Mouse (Mus musculus) brain, embryonic 18.5 days (tissue): Measurements from ENCODE around the gene Eif1.
A peak's percentile ranks its signal among the peaks of the same experiment; 100 is the strongest.
"Not testable (repeated sequence)": the region's sequence is repeated elsewhere in the genome, so short reads cannot be mapped to it uniquely, and the experiment has no call there.

Experiments used
- DNase-seq: peaks from one replicate; pipeline ENCODE4 v3.0.0-alpha.2; 2012; ENCODE audit warnings: low read depth, low spot score

Eif1 gene

DNA sequence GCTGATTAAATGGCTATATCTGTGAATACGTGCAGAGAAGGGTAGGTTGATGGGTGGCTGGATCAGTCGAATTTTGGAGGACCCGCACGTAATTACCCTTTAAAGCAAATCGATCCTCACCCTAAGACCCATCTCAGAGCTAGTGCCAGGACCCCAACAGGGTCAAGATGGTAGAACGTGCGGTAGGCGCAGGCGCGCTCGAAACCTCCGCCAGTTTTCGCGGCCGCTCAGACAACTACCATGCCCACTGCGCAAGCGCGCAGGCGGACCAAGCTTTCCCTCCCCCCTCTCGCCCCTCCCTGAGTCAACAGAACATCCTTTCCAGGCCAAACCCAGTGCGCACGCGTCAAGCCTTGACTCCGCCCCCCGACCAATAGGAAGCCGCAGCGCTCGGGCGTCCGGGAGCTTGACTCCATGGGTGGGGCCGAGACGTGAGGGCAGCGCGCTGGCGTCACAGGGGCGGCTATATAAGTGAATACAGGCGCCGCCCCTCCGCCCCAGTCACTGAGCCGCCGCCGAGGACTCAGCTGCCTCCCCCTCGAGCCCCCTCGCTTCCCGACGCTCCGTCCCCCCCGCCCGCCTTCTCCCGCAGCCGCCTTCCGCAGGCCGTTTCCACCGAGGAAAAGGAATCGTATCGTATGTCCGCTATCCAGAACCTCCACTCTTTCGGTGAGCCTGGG lies at the start of gene Eif1:
Eif1 (plus strand) TSS at position 394 of the 680 bp plus-strand sequence.
- peak; percentile 100 for DNase-seq

DNA sequence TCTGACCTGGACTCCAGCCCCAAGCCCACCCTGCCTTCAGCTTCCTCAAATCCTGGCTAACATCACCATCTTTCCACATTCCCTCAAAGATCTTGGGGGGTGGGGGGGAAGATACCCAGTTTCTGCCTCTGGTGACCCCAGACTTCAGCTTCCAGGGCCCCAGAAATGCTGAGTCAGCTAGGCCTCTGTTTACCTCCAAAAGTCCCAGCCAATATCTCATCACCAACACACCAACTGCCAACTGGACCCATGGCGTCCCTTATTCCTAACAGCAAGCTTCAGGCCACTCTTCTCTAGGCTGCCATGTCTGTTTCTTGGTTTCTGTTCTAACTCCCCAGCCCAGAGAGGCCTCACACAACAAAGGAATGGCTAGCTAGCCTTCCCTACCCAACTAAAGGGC lies 47.8 kb upstream of the Eif1 start:
- DNase-seq = no peak

DNA sequence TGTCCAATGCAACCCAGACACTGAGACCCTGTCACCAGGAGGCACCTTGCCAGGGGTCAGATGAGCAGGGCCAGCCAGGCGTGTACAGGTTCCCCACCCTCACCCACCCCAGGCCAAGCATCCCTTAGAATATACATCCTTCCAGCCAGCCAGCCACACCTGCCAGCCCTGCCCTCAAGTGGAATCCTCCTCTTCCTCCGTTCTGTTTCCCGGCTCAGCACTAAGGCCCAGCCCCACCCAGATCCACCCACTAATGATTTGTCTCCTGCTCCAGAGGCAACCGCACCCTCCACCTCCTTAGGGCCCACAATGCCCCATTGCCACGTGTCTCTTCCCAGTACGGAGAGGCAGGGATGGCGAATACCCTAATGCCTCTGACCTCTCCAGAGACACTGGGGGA lies 45.0 kb upstream of the Eif1 start:
- no peak for DNase-seq

DNA sequence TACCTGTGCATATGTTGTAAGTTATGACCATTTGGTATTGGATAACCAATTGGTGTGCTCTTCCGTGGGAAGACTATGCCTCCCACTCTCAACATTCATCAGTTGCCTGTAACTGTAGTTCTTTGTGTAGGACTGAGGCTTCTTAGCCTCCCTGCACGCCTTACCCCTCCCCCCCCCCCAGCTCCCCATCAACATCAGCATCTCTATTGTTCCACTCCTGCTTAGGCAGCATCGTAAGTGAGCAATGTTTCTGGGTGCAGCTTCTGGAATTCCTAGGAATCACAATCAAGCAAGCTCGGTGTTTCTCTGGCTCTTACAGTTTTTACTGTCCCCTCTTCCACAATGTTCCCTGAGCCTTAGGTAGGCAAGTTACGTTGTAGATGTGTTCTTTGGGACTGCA lies 44.2 kb upstream of the Eif1 start:
- DNase-seq = no peak

DNA sequence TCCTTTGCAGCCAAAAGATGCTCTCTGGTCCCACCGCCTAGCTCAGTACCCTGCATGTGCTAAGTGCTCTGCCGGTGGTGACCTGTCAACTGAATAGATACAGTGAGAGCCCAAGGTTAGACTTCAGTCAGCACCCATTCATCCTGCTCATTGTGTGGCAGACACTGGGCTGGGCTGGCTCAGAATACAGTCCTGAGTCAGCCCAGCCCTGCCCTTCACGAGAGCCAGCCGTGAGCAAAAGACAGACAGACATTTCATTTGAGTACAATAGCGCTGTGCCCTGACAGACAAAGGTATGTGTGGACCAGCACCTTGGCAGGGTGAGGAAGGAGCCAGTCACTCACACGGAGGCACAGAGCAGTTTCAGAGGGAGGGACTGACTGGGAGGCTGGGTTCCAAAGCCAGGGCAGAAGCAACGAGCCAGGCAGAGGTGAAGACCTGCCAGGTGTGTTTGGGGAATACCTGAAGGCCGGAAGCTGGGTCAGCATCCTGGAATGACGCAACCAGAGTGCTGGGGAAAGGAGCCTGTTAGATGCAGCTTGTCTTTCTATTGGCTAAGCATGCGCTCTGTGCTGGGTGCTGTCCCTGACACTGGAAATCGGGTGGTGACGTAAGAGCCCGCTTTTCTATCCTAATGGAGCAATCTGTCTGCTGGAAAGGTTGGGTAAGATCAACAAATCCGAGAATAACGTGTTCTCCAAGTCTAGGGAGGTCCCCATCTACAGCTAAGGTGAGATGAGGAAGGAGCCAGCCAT lies 41.8 kb upstream of the Eif1 start:
- no peak for DNase-seq

DNA sequence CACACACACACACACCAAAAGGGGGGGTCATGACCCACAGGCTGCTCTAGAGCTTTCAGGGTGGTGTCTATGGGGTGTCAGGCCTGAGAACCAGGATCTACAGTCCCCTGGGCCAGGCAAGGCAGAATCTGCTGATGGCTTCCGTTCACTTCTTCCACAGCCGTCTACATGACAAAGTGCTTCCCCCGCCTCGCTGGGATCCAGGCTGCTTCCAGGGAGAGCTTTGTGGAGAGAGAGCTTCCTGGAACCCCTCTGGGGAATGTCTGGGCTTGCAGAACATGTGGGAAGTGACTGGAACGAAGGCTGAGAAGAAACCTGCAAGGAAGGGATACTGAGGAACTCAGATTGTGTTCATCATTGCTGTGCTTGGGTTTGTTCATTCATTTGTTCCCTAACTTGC lies 40.9 kb upstream of the Eif1 start:
- no peak for DNase-seq

DNA sequence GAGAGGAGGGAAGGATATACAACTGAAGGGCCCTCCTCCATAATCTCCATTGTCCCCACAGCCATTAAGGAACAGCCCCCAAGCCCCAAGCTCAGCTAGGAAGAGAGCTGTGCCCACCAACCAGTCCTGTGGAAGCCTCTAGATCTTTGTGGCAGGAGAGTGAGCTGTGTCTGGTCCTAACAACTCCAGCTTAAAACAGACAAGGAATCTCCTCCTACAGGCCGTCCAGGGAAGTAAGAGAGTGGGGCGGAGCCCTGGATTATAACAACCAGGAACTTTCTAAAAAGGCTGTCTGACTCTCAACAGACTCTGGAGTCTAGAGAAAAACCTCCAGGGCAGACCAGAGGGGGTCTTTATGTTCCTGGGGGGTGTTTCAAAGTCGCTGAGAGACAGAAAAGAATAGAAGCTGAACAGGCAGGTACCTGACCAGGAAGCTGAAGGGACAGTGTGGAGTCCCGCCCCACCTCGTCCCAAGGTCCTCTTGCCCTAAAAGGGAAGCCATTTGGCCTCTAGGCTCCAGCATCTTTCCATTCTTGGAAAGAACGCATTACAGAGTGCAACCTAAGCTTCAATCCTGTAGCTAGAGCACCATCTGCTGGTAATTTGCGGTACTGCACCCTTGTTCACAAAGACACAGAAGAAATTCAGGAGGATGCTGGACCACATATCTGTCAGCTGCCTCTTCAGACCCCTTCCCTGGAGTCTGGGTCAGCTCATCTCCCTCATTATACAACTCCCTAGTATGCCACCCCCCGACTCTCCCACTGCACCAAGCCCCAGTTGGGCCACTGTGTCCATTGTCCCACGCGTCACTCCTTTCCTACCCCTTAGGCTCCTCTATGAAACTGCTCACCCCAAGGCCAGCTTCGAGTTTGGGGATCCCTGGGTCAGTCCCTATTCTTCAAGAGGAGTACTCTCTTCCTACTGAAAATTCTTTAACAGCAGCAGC lies 37.8 kb upstream of the Eif1 start:
- peak; percentile 64 for DNase-seq

DNA sequence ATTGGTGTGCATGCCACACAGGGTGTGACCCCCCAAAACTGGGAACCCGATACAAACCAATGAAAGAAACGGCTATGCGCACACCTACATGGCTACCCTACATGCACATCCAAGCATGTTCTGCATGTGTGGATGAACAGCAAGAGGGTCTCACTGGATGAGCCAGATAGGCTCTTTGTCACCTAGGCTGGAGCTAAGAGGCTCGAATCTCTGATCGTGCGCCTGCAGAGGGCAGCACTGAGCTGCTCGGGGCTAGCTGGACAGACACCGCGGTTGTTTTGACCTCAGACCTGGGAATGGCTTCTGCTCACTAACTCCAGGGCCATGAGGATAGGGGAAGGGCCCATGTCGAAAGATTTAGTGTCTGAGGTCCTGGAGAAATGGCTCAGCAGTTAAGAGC lies 37.1 kb upstream of the Eif1 start:
- no peak for DNase-seq

DNA sequence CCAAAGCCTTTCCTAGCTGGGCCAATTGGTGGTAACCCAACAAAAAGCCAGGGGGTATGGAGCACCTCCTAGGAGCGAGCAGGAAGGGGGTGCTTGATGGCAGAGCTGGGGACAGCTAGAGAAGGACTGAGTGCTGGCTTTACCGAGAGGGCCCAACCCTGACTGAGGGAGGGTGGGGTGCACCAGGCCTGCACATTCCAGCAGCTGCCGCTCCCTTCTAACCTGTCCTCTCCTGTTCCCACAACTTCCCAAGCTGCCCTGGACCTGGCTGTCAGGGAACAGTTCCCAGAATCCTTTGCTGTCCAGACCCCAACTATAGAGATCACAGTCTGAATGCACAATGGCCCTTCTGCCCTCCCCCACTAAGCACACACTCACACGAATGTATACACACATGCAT lies 34.7 kb upstream of the Eif1 start:
- no peak for DNase-seq

DNA sequence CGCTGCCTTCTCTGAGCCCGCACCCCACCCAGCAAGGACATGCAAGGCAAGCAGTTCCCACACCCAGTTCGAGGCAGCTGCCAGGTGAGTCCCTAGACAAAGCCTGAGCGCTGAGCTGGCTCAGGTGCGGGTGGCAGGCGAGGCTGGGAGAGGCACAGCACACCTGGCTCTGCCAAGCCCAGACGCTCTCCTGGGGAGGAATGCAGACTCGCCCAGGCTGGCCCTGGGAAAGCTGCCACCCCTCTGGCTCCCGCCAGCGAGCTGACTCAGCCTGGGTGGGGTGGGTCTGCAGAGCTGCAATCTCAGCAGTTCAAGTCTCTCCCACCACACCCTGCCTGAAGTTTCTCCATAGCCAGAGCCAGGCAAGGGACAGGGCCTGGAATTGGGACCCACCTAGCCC lies 32.7 kb upstream of the Eif1 start:
- DNase-seq = no peak

DNA sequence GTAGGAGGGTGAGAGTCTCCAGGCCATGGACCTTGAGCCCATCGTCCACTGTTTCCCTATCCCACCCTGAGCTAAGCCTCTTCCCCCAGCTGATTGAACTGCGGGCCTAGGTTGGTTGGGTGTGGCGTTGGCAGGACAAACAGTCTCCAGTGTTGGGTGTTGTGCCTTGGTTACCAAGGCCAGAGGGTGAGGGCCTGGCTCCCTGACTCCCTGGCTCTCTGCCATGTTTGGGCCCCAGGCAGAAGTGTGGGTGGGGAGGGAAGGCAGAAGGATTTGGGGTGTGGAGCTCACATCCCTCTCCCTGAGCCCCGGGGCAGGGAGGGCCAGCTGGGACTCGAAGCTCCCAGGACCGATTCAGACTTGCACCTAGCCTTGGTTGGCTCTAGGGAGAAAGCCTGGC lies 30.7 kb upstream of the Eif1 start:
- DNase-seq = no peak

DNA sequence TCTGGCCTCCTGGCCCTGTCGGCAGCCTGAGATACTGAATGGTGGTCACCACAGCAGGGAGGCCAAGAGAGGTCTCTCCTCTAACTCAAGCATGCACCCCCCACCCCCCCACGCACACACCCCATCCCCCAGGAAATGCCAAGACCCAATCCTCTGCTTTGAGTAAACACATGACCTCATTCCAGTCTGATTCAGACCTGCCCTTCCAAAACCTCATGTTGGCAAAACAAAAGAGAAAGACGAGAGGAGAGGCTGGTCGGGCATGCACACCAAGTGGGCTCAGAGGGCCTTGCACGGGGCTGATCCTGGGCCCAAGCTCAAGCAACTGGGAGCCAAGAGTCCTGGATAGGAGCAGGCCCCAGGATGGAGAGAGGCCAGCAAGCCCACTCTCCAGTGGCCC lies 29.4 kb upstream of the Eif1 start:
- no peak for DNase-seq

DNA sequence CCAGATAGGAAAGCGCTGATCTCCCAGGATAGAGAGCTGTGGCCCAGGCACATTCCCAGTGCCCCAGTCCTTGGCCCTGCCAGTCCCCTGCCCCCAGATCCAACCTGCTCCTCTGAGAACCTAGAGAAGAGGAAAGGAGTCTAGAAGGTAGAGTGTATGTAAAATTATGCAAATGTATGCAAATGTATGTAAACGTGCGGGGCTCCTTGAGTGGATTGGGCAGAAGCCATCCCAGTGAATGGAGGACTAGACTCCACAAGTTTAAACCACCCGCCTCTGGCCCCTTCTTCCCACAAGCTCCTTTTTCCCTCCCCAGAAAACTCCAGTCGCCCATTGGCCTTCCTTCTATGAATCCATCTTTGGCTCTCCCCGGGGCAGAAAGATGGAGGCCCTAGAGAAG lies 26.8 kb upstream of the Eif1 start:
- no peak for DNase-seq

DNA sequence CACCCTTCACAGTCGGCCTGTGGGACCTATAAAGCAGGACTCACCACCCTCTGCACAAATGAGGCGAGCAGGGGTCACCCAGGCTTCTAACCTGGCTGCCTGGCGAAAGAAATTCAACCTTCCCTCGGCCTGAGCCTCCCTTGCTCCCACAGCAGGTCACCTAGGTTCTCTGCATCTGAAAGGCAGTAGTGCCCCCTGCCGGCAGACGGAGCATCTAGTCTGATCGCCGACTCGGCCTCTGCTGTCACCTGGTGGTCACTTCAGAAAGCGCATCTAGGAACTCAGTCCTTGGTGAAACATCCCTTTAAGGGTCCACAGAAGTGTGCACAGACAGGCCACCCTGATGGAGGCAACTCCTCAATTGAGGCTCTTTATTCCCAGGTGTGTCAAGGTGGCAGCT lies 24.4 kb upstream of the Eif1 start:
- no peak for DNase-seq

DNA sequence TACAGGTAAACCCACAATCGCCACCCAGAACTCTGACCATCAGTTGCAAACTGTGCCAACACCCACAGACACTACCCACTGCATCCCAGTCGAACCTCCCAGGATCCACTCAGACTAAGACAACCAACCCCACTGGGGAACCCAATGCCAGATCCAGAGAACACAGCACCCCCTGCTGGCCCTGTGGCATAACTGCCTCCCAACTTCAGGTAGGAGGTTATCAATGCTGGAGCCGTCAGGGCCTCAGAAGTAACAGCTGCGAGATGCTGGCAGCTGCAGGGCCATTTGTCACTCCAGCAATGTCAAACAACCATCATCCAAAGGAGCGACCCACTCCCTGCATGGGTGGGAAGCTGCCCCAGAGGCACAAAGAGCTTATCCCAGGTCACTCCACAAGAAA lies 21.9 kb upstream of the Eif1 start:
- no peak for DNase-seq

DNA sequence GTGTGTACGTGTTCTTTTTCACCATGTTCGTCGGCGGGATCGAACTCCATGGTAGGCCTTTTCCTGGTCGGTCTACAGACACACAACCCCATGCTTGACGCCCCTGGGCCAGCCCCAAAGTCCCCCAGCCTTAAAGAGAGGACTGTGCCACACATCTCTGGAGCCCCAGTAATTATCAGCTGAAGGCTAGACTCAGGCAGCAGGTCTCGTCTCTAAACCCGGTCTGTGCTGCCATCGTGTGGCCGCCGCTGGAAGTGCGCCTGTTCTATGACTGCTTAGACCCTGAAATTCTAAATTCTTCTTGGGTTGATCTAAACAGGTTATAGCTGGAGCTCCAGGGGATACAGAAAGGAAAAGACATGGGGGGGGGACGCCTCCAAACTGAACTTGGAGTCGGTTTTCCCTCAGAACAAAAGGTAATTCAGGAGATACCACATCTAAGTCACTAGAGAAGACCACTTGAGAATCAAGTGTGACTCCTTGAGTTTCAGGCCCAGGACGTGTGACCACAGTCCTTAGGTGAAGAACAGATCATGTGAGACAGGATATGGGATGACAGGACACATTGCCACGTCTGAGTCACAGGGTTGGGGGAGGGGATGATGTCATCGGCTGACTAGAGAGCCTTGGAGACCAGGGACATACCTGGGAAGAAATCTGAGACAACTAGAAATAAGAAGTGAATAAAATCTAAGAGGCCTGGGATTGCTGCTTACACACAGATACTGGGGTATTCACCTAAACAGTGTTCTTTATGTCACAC lies 21.2 kb upstream of the Eif1 start:
- DNase-seq = no peak

DNA sequence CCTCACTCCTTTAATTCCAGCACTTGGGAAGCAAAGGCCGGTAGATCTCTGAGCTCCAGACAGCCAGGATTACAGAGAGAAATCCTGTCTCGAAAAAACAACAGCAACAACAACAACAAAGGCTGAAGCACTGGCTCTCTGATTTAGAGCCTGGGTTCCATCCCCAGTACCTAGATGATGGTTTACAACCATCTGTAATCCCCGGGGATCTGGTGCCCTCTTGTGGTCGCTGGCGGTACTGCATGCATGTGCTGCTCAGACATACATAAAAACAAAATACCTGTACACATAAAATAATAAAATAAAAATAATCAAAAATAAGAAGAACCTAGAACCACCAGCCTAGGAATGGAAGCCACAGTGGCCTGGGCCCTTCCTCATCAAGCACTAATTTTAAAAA lies 19.4 kb upstream of the Eif1 start:
- no peak for DNase-seq

DNA sequence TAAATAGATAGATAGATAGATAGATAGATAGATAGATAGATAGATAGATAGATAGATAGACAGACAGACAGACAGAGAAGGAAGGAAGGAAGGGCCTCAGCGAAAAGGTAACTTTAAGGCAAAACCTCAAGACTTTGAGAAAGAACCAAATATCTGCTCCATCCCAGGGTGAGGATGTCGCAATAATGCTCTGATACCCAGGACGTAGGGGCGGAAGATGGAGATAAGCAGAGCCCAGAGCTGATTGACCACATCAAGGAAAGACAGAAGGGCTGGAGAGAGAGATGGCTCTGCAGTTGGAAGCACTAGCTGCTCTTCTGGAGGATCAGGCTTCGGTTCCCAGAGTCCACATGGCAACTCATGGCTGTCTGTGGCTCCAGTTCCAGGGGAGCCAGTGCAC lies 18.4 kb upstream of the Eif1 start:
- no peak for DNase-seq

DNA sequence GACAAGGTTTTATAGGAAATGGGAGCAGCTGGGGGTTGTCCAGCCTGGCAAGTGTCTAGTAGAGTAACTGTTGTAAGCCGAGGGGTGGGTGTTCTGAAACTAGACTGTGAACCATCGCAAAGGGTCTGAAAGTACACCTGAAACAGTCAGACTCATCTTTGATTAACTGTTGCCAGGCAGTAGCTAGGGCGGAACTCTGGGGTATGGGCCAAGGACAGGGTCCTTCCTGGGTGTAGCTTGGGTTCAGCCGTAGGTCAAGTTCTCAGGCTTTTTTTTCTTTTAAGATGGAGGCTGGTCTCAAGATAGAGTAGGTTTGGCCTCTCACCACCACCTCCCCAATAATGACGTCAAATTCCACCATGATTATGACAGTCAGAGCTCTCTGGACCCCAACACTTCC lies 11.8 kb upstream of the Eif1 start:
- DNase-seq = no peak

DNA sequence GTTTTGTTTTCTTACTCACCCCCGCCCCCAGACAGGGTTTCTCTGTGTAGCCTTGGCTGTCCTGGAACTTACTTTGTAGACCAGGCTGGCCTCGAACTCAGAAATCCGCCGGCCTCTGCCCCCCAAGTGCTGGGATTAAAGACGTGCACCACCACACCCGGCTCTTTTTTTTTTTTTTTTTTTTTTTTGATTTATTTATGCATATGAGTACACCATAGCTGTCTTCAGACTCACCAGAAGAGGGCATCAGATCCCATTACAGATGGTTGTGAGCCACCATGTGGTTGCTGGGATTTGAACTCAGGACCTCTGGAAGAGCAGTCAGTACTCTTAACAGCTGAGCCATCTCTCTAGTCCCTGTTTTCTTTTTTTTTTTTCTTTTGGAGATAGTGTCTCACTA lies 11.0 kb upstream of the Eif1 start:
- not testable (repeated sequence) for DNase-seq

DNA sequence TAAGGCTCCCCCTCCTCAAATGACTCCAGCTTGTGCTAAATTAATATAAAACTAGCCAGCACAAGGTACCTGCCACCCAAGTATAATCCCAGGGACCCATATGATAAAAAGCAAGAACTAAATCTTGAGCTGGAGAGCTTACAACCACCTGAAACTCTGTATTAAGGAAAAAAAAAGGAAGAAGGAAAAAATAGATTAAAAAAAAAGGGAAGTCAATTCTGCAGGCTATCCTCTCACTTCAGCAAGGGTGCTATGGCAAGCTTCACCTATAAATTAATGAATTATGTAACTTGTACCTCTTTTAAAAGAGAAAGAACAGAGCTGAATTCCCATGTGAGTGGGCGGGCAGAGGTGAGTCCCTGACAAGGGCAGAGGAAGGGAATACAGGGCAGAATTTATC lies 8.0 kb upstream of the Eif1 start:
- DNase-seq = no peak
